Mouse (Mus musculus) layer of hippocampus, postnatal 14 days (tissue): Measurements from ENCODE around the gene Slc25a25. TPM values are rescaled to one million over a fixed set of nuclear protein-coding genes. Genes with fewer than 3 reads are reported as not detected.
"Not testable (repeated sequence)": the region's sequence is repeated elsewhere in the genome, so short reads cannot be mapped to it uniquely, and the experiment has no call there.

Experiments used
- DNase-seq, 2 experiments: peaks; one replicate each; pipeline ENCODE4 v3.0.0; 2021 to 2022; ENCODE audit warnings: low spot score in 2 of 2, mixed read lengths in 1 of 2
- long read RNA-seq, 2 experiments: library from polyadenylated mRNA; stranded (forward); transcript quantifications; one replicate each; pipeline ENCODE4 v2.0.0; 2021
- total RNA-seq, 2 experiments: library from RNA; stranded (reverse); gene quantifications; 2 replicates each; pipeline ENCODE4 v1.2.3; 2021

The Slc25a25 gene
- total RNA-seq, result 10 to 100 TPM; 45.5 to 50.3 TPM
- long read RNA-seq, experiment 1, transcript Slc25a25-205 (10 exons, 3,278 nt), result major isoform, 17 of 62 reads
- long read RNA-seq, experiment 1, transcript Slc25a25-202 (11 exons, 3,529 nt), result minor isoform, 7 of 62 reads
- long read RNA-seq, experiment 1, transcript Slc25a25-201 (11 exons, 3,294 nt), result minor isoform, 14 of 62 reads
- long read RNA-seq, experiment 1, transcript Slc25a25-204 (10 exons, 2,643 nt), result minor isoform, 5 of 62 reads
- long read RNA-seq, experiment 1, partial matches to known transcripts, result 4 of 62 reads
- long read RNA-seq, experiment 1, other reads (novel, unspliced or antisense), result 13 of 62 reads
- long read RNA-seq, experiment 2, transcript Slc25a25-205 (10 exons, 3,278 nt), result major isoform, 39 of 82 reads
- long read RNA-seq, experiment 2, transcript Slc25a25-201 (11 exons, 3,294 nt), result minor isoform, 11 of 82 reads
- long read RNA-seq, experiment 2, transcript Slc25a25-204 (10 exons, 2,643 nt), result minor isoform, 16 of 82 reads
- long read RNA-seq, experiment 2, partial matches to known transcripts, result 4 of 82 reads
- long read RNA-seq, experiment 2, other reads (novel, unspliced or antisense), result 7 of 82 reads

DNA sequence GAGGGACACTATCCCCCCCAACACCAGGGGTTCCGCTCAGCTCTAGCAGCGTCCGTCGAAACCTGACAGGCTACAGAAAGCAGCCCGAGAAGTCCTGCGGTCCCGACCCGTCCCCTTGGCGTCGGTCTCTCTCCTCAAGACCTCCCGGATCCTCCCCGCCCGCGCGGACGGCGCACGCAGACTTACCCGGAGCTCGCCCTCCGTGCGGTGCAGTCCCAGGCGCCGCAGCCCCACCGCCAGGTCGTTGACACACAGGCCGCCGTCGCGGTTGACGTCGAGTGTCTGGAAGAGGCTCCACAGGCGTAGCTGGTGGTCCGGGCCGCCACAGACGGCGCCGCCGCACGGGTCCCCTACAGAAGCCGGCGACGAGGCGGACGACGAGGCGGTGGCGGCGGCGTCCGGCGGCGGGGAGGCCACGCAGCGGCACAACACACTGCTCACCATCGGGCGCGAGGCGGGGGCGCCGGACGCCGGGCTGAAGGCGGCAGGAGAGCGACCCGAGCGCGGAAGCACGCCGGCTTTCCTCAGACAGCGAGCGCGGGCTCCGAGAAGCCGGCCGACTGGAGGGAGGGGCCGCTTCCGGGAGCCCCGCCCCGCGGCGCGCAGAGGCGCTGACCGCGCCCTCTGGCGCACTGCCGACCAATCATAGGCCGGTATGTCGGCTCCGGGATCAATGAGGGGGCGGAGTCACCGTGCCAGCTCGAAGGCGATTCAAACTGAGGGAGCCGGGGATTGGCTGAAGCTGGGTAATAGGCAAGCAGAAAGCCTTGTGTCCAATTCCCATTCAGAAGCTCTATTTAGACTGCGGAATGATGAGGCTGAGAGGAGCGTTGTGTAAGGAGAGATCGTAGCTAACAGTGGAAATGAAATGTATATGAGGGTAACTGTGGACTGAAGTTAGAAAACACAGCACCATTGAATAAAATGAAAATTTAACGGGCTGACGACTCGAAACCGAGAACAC lies at the start of gene Slc25a25:
TSS of gene Slc25a25 (minus strand) at position 565 of the 964 bp plus-strand sequence.
- DNase-seq, result peak; percentile 97 to 99

DNA sequence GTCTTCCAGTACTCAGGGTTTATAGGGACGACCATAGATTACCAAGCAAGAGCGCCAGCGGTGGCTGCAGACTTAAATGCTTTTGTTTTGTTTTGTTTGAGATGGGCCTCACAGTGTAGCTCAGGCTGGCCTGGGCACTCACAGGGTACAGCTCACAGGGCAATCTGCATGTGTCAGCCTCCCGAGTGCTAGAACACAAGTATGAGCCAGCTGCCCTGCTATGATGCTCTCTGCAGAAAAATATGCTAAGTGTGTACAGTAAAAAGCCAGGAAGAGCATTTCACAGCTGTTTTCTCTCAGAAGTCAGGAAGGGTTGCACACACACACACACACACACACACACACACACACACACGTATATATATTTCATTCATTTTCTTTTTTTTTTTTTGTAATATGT lies 49.2 kb upstream of the Slc25a25 start:
- DNase-seq, result no peak

DNA sequence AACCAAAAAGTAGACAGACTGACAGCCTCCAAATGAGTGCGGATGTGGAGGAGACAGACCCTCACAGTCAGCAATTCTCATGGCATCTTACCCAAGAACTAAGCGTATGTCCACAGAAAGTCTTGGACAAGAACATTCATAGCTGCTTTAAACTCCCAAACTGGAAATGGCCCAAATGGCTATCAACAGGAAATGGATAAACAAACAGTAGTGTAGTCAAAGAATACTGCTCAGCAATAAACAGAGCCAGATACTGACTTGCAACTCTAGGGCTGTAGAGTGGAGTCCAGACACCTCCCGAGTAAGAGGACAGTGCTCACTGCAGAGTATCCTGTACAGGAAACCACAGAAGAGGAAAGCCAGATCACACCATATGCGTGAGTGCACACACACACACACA lies 48.1 kb upstream of the Slc25a25 start:
- DNase-seq, result no peak

DNA sequence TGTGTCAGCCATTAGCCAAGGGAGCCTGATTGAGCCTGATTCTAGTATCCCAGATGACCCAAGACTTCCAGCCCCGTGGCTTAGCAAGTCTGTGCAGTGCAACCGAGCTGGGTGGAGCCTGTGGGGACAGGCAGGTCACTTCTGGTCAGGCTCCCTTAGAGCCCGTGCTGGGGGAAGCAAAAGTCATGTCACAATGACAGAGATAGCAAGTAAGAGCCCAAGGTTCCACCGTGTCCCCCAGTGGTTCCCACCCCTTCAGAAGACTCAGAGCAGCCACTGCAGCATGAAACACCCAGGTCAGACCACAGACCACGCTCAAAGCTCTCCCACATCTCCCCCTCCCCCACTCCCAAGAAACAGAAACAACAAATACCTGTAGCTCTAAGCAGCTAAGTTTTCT lies 44.9 kb upstream of the Slc25a25 start:
- DNase-seq, result no peak

DNA sequence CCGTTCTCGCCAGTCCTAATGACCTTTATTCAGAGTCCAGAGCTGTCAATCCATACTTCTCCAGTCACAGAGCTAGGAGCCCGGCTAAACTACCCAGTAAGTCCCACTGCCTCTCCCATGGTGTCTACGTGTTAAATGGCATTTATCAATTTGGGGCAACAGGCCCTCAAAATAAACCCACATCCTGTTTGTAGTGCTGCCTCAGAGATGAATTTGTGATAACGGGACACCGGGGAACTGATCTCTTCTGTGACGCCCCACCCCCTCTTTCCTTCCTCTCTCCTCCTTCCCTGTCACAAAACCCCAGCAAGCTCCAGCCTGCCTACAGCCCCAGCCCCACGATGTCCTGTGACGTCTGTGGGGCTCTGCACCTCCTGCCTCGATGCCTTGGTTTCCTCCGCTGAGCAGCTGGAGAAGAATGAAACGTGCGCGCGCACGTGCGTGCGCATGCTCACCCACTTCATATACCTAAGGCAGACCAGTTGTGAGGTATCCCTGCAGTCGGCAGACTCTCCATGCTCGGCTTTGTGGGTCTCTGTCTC lies 44.0 kb upstream of the Slc25a25 start:
- DNase-seq, result no peak

DNA sequence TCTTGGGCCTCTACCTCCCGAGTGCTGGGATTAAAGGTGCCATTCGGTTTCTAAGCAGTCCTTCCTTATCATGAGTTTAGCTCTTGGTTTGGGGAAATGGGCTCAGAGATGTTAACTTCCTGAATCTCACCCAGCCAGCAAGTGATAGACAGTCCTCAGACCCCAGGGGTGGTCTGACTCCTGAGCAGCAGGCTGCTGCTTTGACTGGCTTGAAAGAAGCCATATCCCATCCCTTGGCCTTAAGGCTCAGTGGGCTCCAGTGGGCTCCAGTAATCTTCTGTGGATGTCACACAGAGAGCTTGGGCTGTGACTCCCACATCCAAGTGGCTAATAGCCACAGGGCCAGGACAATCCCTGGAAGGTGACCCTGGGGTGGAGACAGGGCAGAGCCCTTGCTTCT lies 43.3 kb upstream of the Slc25a25 start:
- no peak for DNase-seq

DNA sequence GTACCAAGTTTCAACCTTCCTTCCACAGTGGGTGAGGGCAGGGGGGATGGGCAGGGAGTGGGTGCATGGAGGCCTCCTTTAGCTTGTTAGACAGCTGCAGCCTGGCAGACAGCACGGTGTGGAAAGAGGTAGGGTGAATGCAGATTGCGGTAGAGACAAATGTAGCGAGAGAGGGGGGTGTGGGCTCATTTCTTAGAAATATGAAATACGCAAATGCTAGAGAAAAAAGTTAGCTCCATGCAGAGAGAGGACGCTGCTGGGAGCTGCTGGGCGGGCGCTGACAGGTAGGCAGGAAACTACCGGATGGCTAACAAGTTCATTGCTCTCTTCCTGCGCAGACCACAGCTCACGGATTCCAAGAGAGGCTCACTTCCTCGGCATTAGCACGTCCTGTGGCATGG lies 42.1 kb upstream of the Slc25a25 start:
- DNase-seq, result no peak

DNA sequence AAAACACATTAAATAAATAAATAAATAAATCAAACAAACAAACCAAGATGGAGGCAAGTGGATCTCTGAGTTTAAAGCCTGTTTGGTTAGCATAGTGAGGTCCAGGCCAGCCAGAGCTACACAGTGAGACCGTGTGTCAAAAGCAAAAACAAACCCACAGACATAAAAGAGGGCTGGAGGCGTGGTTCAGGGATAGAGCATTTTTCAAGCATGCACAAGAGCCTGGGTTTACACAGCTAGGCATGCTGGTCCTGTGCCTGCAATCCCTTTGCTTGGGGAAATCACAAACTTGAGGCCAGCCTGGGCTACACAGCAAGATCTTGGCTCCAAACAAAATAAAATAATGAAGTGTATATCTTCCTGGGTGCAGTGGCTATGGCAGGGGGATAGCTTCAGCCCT lies 41.4 kb upstream of the Slc25a25 start:
- no peak for DNase-seq

DNA sequence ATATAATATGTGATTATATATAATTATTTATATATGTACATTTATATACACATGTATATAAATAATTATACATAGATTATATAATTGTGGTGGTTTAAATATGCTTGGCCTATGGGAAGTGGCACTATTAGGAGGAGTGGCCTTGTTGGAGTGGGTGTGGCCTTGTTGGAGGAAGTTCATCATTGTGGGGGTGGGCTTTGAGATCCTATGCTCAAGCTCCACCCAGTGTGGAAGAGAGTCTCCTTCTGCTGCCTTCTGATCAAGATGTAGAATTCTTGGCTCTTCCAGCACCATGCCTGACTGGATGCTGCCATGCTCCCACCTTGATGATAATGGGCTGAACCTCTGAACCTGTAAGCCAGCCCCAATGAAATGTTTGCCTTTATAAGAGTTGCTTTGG lies 39.5 kb upstream of the Slc25a25 start:
- not testable (repeated sequence) for DNase-seq

DNA sequence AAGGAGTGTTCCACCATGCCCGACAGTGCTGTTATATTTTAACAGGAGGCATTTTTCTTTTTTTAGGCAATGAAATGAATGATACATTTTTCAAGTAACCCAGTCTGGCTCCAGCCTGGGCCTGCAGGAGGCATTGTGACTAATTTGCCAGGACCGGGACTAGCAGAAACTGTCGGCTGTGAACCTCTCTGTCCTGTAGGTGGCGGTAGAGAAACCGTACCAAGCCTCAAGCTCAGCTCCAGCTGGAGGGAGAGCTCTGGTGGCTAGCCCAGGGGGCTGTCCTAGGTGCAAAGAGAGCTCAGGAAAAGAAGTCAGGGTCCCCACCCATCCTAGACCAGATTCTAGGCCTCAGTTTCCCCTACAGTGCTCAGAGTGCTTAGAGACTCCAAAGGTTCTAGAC lies 37.4 kb upstream of the Slc25a25 start:
- peak; percentile 84 to 91 for DNase-seq

DNA sequence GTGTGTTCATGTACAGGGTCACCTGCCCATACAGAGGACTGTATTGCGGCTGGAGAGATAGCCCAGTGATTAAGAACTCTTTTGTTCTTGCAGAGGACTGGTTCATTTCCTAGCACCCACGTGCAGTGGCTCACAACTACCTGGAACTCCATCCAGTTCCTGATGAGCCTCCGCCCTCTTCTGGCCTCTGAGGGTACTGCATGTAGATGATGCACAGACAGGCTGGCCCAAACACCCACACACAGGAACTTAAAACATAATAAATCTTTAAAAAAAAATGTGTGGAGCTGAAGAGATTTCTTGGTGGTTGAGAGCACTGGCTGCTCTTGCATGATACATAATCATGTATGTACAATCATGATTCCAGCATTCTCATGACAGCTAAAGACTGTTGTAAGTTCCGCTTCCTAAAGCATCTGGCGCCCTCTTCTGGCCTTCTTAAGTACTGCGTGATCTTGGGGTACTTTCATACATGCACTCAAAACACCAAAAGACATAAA lies 35.9 kb upstream of the Slc25a25 start:
- DNase-seq, result peak; percentile 94

DNA sequence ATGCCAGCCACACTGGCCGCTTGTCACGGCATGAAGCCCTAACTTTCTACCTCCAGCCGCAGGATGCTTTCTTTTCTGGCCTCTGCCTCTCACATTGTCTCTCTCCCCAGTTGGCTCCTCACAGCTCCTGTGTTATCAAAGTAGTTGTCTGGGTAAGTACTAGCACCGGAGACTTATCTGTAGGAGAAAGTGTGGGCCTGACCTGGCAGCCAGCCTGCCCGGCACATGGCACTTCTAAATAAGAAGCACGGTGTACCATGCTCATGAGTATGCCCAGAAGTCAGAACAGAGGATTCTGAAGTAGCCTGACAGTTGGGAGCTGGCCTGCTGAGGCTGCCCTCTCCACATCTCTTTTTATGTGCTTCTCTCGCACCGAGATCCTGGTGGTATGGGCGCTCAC lies 34.9 kb upstream of the Slc25a25 start:
- DNase-seq, result no peak

DNA sequence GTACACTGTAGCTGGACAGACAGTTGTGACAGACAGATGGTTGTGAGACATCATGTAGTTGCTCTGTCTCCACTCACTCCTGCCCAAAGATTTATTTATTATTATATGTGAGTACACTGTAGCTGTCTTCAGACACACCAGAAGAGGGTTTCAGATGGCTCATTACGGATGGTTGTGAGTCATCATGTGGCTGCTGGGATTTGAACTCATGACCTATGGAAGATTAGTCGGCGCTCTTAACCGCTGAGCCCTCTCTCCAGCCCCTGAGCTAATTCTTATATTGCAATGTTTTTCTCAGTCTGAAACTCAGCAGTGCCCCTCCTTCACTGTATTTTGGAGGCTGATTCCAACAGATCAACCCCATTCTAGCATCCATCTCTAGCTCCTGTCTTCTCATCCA lies 34.5 kb upstream of the Slc25a25 start:
- no peak for DNase-seq

DNA sequence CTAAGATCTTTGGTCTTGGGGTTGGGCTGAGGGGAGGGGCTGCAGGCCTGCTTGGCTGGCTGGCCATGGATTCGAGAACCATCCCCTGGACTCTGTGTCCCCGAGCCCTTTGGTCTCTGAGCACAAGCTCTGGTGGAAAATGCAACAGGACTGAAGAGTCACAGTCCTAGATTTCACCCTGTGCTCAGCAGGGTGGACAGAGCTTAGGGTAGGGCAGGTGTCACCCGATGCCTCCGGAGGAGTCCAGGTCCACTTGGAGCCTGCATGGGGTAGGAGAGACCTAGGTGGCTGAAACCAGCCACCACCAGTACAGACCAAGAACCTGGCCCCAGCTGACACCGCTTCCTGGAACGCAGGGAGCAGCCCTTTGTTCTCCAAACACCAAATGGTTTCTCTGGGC lies 33.7 kb upstream of the Slc25a25 start:
- DNase-seq, result no peak

DNA sequence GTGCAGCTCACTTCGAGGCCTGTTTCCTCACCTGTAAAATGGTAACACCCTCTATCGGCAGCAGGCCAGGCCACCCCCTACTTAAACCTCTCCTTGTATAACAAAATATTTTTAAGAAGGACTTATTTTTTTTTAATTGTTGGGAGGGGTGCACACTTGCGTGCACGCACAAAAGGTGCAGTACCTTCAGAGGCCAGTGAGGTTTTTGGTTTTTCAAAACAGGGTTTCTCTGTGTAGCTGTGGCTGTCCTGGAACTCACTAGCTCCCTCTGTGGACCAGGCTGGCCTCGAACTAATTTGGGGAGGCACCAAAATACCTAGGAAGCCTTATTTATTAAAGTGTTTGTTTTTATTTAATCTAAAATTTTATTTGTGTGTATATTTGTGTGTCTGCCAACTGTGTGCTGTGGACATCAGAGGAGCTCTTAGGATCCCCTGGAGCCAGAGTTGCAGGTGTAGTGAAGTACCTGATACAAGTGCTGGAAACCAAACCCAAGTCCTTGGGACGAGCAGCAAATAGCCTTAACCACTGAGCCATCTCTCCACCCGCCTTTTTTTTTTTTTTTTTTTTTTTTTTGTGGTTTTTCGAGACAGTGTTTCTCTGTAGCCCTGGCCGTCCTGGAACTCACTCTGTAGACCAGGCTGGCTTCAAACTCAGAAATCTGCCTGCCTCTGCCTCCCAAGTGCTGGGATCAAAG lies 32.1 kb upstream of the Slc25a25 start:
- no peak for DNase-seq

DNA sequence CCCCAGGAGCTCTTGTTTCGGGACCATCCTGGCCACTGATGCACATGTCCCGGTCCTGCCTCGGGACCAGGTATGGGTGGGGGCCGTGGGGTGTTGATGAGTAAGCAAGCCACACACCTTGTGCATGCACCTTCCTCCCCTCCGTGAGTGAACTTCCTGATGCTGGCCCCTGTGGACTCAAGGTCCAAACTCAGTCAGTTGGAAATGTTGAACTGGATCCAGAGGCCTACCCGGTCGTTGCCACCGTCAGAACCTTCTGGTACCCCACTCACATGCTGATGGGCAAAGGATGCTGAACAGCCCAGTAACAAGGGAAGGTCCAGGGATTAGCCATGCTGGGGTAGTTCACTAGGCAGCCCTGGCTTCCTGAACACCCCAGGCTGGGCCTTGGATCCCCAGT lies 31.1 kb upstream of the Slc25a25 start:
- DNase-seq, result no peak

DNA sequence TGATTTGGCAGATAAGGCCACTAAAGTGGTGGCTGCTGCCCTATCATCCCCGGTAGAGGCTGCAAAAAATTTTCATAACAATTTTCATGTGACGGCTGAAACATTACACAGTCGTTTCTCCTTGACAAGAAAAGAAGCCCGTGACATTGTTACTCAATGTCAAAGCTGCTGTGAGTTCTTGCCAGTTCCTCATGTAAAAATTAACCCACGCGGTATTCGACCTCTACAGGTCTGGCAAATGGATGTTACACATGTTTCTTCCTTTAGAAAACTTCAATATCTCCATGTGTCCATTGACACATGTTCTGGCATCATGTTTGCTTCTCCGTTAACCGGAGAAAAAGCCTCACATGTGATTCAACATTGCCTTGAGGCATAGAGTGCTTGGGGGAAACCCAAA lies 24.1 kb upstream of the Slc25a25 start:
- not testable (repeated sequence) for DNase-seq

DNA sequence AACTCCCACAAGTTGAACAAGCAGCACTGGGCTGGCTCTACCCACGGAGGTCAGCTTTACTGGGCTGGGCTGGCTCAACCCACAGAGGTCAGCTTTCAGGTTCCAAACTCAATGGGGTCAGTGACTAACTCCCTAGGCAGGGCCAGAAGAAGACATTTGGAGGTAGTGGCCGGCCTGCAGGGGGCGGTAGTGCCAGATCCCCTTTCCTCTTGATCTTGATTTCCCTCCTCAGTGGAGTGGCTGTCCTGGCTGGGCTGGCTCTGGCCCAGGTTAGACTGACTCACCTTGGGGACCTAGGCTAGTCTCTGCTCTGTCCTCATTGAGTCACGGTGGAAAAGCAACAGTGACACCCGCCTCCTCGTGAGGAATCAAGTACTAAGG lies 20.4 kb upstream of the Slc25a25 start:
- DNase-seq, result no peak

DNA sequence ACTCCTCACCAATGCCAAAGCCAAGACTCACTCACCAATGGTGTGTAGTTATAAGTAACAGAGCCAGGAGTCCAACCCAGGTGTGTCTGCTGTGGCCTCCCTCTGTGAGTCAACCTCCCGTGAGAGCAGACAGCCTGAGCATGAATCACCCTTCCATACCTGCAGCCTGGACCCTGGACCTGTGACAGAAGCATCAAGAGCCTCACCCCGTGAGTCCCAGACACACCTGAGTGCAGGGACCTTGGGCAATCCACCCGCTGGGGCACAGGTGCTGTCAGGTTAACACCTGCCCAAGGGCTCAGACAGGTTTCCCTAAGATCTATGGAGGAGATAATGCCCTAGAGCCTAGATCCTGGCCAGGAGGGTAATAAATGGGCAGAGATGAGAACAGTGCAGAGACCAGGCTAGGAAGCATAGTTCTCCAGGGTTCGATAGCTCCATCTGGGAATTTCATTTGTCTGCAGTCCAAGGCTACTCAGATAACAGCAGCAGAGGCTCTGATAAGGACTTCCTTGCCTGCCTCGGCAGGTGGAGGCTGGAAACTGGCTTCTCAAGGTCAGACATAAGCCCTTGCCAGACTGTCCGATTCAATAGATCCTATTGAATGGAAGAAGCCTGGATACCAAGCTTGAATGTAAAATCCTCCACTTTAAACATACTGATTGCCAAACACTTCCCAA lies 19.9 kb upstream of the Slc25a25 start:
- DNase-seq, result no peak

DNA sequence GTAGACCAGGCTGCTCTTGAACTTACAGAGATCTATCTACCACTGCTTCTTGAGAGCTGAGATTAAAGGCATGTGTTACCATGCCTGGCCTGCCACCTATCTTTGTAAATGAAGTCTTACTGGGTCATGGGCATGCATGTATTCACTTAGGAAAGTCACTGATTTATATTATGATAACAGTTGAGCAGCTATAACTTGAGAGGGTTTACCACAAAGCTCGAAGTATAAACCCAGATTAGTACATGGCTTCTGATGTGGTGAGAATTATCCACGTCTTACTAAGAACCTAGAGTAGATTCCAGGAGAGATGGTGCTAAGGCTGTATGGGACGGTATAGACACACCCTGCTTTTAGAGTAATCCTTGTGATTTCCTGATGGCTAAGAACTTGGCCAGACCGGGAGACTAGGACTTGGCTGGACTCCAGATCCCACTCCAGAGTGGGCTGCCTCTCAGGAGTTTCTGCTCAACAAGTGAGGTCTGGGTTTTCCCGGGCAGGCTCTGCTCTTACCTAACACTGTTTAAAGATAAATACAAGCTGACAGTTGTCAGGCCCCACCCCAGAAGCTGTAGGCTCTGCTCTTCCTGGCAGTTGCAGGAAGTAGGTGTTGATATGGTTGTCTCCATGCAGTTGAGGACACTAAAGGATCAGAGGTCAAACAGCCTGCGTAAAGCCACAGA lies 13.1 kb upstream of the Slc25a25 start:
- no peak for DNase-seq
